Mouse (Mus musculus): Measurements from ENCODE around the gene Srd5a3. TPM values are rescaled to one million over a fixed set of nuclear protein-coding genes. Genes with fewer than 3 reads are reported as not detected.

Gene Srd5a3
- total RNA-seq, 1 experiment from 2014 or later: 45.3 TPM

- ATAC-seq (ENCODE audit: extremely low read depth, insufficient number of reproducible peaks, low FRiP score, poor library complexity, severe bottlenecking): no peak
Measured at GRCm38 (mm10) chr5:76143356-76143755, 3.3 kb downstream of the Srd5a3 start.

GRCm38 (mm10) chr5:76146401-76146800, 6.3 kb downstream of the Srd5a3 start:
- ATAC-seq (ENCODE audit: extremely low read depth, insufficient number of reproducible peaks, low FRiP score, poor library complexity, severe bottlenecking): no peak

GRCm38 (mm10) chr5:76149436-76149835, 9.4 kb downstream of the Srd5a3 start:
- ATAC-seq (ENCODE audit: extremely low read depth, insufficient number of reproducible peaks, low FRiP score, poor library complexity, severe bottlenecking): no peak

- ATAC-seq (ENCODE audit: extremely low read depth, insufficient number of reproducible peaks, low FRiP score, poor library complexity, severe bottlenecking): no peak
Measured at GRCm38 (mm10) chr5:76152956-76153355, 12.9 kb downstream of the Srd5a3 start.

GRCm38 (mm10) chr5:76153430-76153829, 13.4 kb downstream of the Srd5a3 start:
- ATAC-seq (ENCODE audit: extremely low read depth, insufficient number of reproducible peaks, low FRiP score, poor library complexity, severe bottlenecking): no peak

- ATAC-seq (ENCODE audit: extremely low read depth, insufficient number of reproducible peaks, low FRiP score, poor library complexity, severe bottlenecking): no peak
Measured at GRCm38 (mm10) chr5:76154434-76155165, 14.5 kb downstream of the Srd5a3 start.

GRCm38 (mm10) chr5:76159555-76159954, 19.5 kb downstream of the Srd5a3 start:
- ATAC-seq (ENCODE audit: extremely low read depth, insufficient number of reproducible peaks, low FRiP score, poor library complexity, severe bottlenecking): no peak

GRCm38 (mm10) chr5:76160086-76160485, 20.0 kb downstream of the Srd5a3 start:
- no peak for ATAC-seq (ENCODE audit: extremely low read depth, insufficient number of reproducible peaks, low FRiP score, poor library complexity, severe bottlenecking)

GRCm38 (mm10) chr5:76161491-76161890, 21.4 kb downstream of the Srd5a3 start:
- no peak for ATAC-seq (ENCODE audit: extremely low read depth, insufficient number of reproducible peaks, low FRiP score, poor library complexity, severe bottlenecking)

- ATAC-seq (ENCODE audit: extremely low read depth, insufficient number of reproducible peaks, low FRiP score, poor library complexity, severe bottlenecking): 0 out of 2 replicates have a peak, but pooled peaks have one; percentile 6
Measured at GRCm38 (mm10) chr5:76162926-76163325, 22.9 kb downstream of the Srd5a3 start.

GRCm38 (mm10) chr5:76163828-76164390, 23.8 kb downstream of the Srd5a3 start:
- no peak for ATAC-seq (ENCODE audit: extremely low read depth, insufficient number of reproducible peaks, low FRiP score, poor library complexity, severe bottlenecking)

GRCm38 (mm10) chr5:76164827-76165226, 24.8 kb downstream of the Srd5a3 start:
- no peak for ATAC-seq (ENCODE audit: extremely low read depth, insufficient number of reproducible peaks, low FRiP score, poor library complexity, severe bottlenecking)

- ATAC-seq (ENCODE audit: extremely low read depth, insufficient number of reproducible peaks, low FRiP score, poor library complexity, severe bottlenecking): no peak
Measured at GRCm38 (mm10) chr5:76170522-76170921, 30.5 kb downstream of the Srd5a3 start.

GRCm38 (mm10) chr5:76171039-76171438, 31.0 kb downstream of the Srd5a3 start:
- no peak for ATAC-seq (ENCODE audit: extremely low read depth, insufficient number of reproducible peaks, low FRiP score, poor library complexity, severe bottlenecking)

- ATAC-seq (ENCODE audit: extremely low read depth, insufficient number of reproducible peaks, low FRiP score, poor library complexity, severe bottlenecking): no peak
Measured at GRCm38 (mm10) chr5:76175051-76175450, 35.0 kb downstream of the Srd5a3 start.

GRCm38 (mm10) chr5:76176411-76176810, 36.3 kb downstream of the Srd5a3 start:
- ATAC-seq (ENCODE audit: extremely low read depth, insufficient number of reproducible peaks, low FRiP score, poor library complexity, severe bottlenecking): no peak

GRCm38 (mm10) chr5:76176841-76177240, 36.8 kb downstream of the Srd5a3 start:
- ATAC-seq (ENCODE audit: extremely low read depth, insufficient number of reproducible peaks, low FRiP score, poor library complexity, severe bottlenecking): no peak

GRCm38 (mm10) chr5:76177664-76178063, 37.6 kb downstream of the Srd5a3 start:
- no peak for ATAC-seq (ENCODE audit: extremely low read depth, insufficient number of reproducible peaks, low FRiP score, poor library complexity, severe bottlenecking)

GRCm38 (mm10) chr5:76179171-76179570, 39.1 kb downstream of the Srd5a3 start:
- ATAC-seq (ENCODE audit: extremely low read depth, insufficient number of reproducible peaks, low FRiP score, poor library complexity, severe bottlenecking): no peak

GRCm38 (mm10) chr5:76179791-76180190, 39.7 kb downstream of the Srd5a3 start:
- no peak for ATAC-seq (ENCODE audit: extremely low read depth, insufficient number of reproducible peaks, low FRiP score, poor library complexity, severe bottlenecking)

GRCm38 (mm10) chr5:76182326-76182725, 42.3 kb downstream of the Srd5a3 start:
- ATAC-seq (ENCODE audit: extremely low read depth, insufficient number of reproducible peaks, low FRiP score, poor library complexity, severe bottlenecking): no peak
